Mouse (Mus musculus) G1E (cell line): Measurements from ENCODE around the gene Kalrn. TPM values are rescaled to one million over a fixed set of nuclear protein-coding genes. Genes with fewer than 3 reads are reported as not detected.

ENCODE experiments used
- ATAC-seq: 2 replicates; pipeline ENCODE4 v1.8.0; 2016; ENCODE audit warnings: mild to moderate bottlenecking; ENCODE audit not compliant: insufficient number of reproducible peaks, poor library complexity, low FRiP score, severe bottlenecking; ENCODE audit errors: extremely low read depth
- DNase-seq: peaks from one replicate; pipeline ENCODE4 v3.0.0; 2012; ENCODE audit warnings: low spot score
- H3K27me3 ChIP-seq: 2 replicates; pipeline ENCODE4 v1.6.1; 2012; ENCODE audit warnings: mild to moderate bottlenecking, low read length, inconsistent platforms; ENCODE audit not compliant: insufficient read depth
- H3K36me3 ChIP-seq: replicated peaks from 2 replicates; pipeline ENCODE3; 2012; ENCODE audit warnings: mild to moderate bottlenecking, inconsistent platforms
- H3K4me1 ChIP-seq: 2 replicates; pipeline ENCODE4 v1.6.1; 2012; ENCODE audit warnings: low read depth, low read length, inconsistent platforms, mixed read lengths; ENCODE audit not compliant: insufficient read depth
- H3K4me3 ChIP-seq: 2 replicates; pipeline ENCODE4 v1.5.1; 2012; ENCODE audit warnings: low read depth, mild to moderate bottlenecking, inconsistent platforms, low read length, moderate library complexity, mixed read lengths
- H3K9me3 ChIP-seq: replicated peaks from 2 replicates; pipeline ENCODE4 v1.6.1; 2012; ENCODE audit warnings: inconsistent platforms
- CTCF ChIP-seq: IDR thresholded peaks from 2 replicates; pipeline ENCODE4 v1.5.1; 2012; ENCODE audit warnings: low read depth, low read length, inconsistent platforms, mixed read lengths
- GATA1 ChIP-seq: IDR thresholded peaks from 2 replicates; pipeline ENCODE4 v1.6.1; 2012; ENCODE audit warnings: borderline replicate concordance, low read length, inconsistent platforms, mixed read lengths
- GATA2 ChIP-seq: IDR thresholded peaks from 2 replicates; pipeline ENCODE4 v1.6.1; 2012; ENCODE audit warnings: low read depth, low read length, inconsistent platforms, borderline replicate concordance
- POLR2AphosphoS5 ChIP-seq: IDR thresholded peaks from 2 replicates; pipeline ENCODE4 v1.6.1; 2012; ENCODE audit warnings: low read depth, low read length, inconsistent platforms; ENCODE audit not compliant: insufficient replicate concordance
- TAL1 ChIP-seq: conservative IDR thresholded peaks from 2 replicates; pipeline ENCODE4 v1.6.1; 2012; ENCODE audit warnings: low read depth, low read length, inconsistent platforms, mixed read lengths
- polyA plus RNA-seq: library from polyadenylated mRNA; stranded (reverse); fragments of >175 nt; gene quantifications from 2 replicates; pipeline ENCODE4 v1.2.3, GENCODE M21; 2012
- total RNA-seq, 2 experiments: library from RNA; stranded (forward) in 1 of 2; stranded (reverse) in 1 of 2; fragments of 200-1000 nt in 1 of 2; fragments of >200 nt in 1 of 2; fragmentation: Nextera tagmentation in 1 of 2; gene quantifications; 2 replicates each; pipeline ENCODE4 v1.2.3; 2014 to 2017

Kalrn gene
- total RNA-seq (2014; fragmentation: Nextera tagmentation) (1.8 and 4.8 TPM in 2 replicates), total RNA-seq (2017) (1.9 and 2.8 TPM in 2 replicates), polyA plus RNA-seq (0.88 and 1.1 TPM in 2 replicates)

- Histone ChIP-seq H3K4me3 (no peak within 1 kb of the TSS), H3K4me1 (no peaks in the 10 kb centered on the region), H3K27me3 (peaks cover 20% of the 10 kb centered on the region), H3K9me3 (peaks cover 17% of the 10 kb centered on the region), H3K36me3 (no peaks in the 10 kb centered on the region)
- TF ChIP-seq CTCF (no peak), TAL1 (no peak), POLR2AphosphoS5 (no peak), GATA1 (no peak)
- DNase-seq (no peak), ATAC-seq (no peak)
Measured at GRCm38 (mm10) chr16:34573151-34573802, at the start of gene Kalrn. Kalrn (minus strand) TSS chr16:34573532.

GRCm38 (mm10) chr16:34614021-34614420 lies 40.7 kb upstream of the Kalrn start:
- ATAC-seq (no peak), DNase-seq (no peak)
- H3K36me3 ChIP-seq: no peaks in the 10 kb centered on the region
- H3K9me3 ChIP-seq: no peaks in the 10 kb centered on the region
- H3K4me3 ChIP-seq: no peak overlapping the region
- no peaks in the 10 kb centered on the region; the same call in 1 of the 2 replicates for H3K27me3 ChIP-seq
- TF ChIP-seq POLR2AphosphoS5 (no peak), GATA2 (no peak), TAL1 (no peak), GATA1 (no peak), CTCF (no peak)
- H3K4me1 ChIP-seq: no peaks in the 10 kb centered on the region

- Histone ChIP-seq H3K36me3 (no peaks in the 10 kb centered on the region), H3K27me3 (no peaks in the 10 kb centered on the region; the same call in 1 of the 2 replicates), H3K4me3 (no peak overlapping the region), H3K9me3 (no peaks in the 10 kb centered on the region), H3K4me1 (no peaks in the 10 kb centered on the region)
- ATAC-seq (no peak), DNase-seq (no peak)
- no peak for TF ChIP-seq GATA2
- TF ChIP-seq CTCF: no peak
- TF ChIP-seq TAL1: no peak
- TF ChIP-seq POLR2AphosphoS5: no peak
- TF ChIP-seq GATA1: no peak
Measured at GRCm38 (mm10) chr16:34610137-34610536, 36.8 kb upstream of the Kalrn start.

- Histone ChIP-seq H3K9me3 (no peaks in the 10 kb centered on the region), H3K27me3 (no peaks in the 10 kb centered on the region), H3K4me3 (no peak overlapping the region), H3K4me1 (no peaks in the 10 kb centered on the region), H3K36me3 (no peaks in the 10 kb centered on the region)
- DNase-seq (no peak), ATAC-seq (no peak)
- TF ChIP-seq CTCF (no peak), GATA2 (no peak), TAL1 (no peak), POLR2AphosphoS5 (no peak), GATA1 (no peak)
Measured at GRCm38 (mm10) chr16:34605679-34606078, 32.3 kb upstream of the Kalrn start.

GRCm38 (mm10) chr16:34603854-34604253 lies 30.5 kb upstream of the Kalrn start:
- ATAC-seq: no peak
- no peaks in the 10 kb centered on the region for H3K36me3 ChIP-seq
- no peaks in the 10 kb centered on the region for H3K4me1 ChIP-seq
- no peaks in the 10 kb centered on the region for H3K27me3 ChIP-seq
- no peak overlapping the region for H3K4me3 ChIP-seq
- no peaks in the 10 kb centered on the region for H3K9me3 ChIP-seq
- DNase-seq: no peak
- TF ChIP-seq TAL1 (no peak), POLR2AphosphoS5 (no peak), CTCF (no peak)

GRCm38 (mm10) chr16:34603076-34603475 lies 29.7 kb upstream of the Kalrn start:
- no peak for TF ChIP-seq TAL1
- no peak for TF ChIP-seq POLR2AphosphoS5
- Histone ChIP-seq H3K4me3 (no peak overlapping the region), H3K9me3 (no peaks in the 10 kb centered on the region), H3K36me3 (no peaks in the 10 kb centered on the region), H3K4me1 (no peaks in the 10 kb centered on the region), H3K27me3 (no peaks in the 10 kb centered on the region; the same call in 1 of the 2 replicates)
- DNase-seq: no peak
- no peak for ATAC-seq

GRCm38 (mm10) chr16:34601954-34602353 lies 28.6 kb upstream of the Kalrn start:
- ATAC-seq: no peak
- no peaks in the 10 kb centered on the region; the same call in 1 of the 2 replicates for H3K27me3 ChIP-seq
- no peak for TF ChIP-seq POLR2AphosphoS5
- TF ChIP-seq GATA1: no peak
- no peak for TF ChIP-seq CTCF
- no peak for TF ChIP-seq TAL1
- TF ChIP-seq GATA2: no peak
- DNase-seq: no peak
- H3K4me3 ChIP-seq: no peak overlapping the region
- H3K4me1 ChIP-seq: no peaks in the 10 kb centered on the region
- no peaks in the 10 kb centered on the region for H3K9me3 ChIP-seq
- no peaks in the 10 kb centered on the region for H3K36me3 ChIP-seq
